Mouse (Mus musculus) v-Abl transformed pro-B cells (cell line): Measurements from ENCODE around the gene Gm28308.

Experiments
- in situ Hi-C, 2 experiments: fragments of 400-800 bp; cut with MboI; formaldehyde crosslinking; loops; one replicate each; pipeline ENCODE4 v1.15.1; 2025; ENCODE audit not compliant: unreplicated experiment in 2 of 2

Gene Gm28308

GRCm38 (mm10) chr6:52235267-52235666, 22.1 kb upstream of the Gm28308 start:
- in situ Hi-C loops = loop anchor here in 1 of 2 experiments (25.0 kb wide), 1 partner anchor 1573 kb away; the partner anchor contains the start of gene Npvf

GRCm38 (mm10) chr6:52234428-52235140, 21.4 kb upstream of the Gm28308 start:
- in situ Hi-C loops = loop anchor here in 1 of 2 experiments (25.0 kb wide), 1 partner anchor 1572 kb away; the partner anchor contains the start of gene Npvf

DNA sequence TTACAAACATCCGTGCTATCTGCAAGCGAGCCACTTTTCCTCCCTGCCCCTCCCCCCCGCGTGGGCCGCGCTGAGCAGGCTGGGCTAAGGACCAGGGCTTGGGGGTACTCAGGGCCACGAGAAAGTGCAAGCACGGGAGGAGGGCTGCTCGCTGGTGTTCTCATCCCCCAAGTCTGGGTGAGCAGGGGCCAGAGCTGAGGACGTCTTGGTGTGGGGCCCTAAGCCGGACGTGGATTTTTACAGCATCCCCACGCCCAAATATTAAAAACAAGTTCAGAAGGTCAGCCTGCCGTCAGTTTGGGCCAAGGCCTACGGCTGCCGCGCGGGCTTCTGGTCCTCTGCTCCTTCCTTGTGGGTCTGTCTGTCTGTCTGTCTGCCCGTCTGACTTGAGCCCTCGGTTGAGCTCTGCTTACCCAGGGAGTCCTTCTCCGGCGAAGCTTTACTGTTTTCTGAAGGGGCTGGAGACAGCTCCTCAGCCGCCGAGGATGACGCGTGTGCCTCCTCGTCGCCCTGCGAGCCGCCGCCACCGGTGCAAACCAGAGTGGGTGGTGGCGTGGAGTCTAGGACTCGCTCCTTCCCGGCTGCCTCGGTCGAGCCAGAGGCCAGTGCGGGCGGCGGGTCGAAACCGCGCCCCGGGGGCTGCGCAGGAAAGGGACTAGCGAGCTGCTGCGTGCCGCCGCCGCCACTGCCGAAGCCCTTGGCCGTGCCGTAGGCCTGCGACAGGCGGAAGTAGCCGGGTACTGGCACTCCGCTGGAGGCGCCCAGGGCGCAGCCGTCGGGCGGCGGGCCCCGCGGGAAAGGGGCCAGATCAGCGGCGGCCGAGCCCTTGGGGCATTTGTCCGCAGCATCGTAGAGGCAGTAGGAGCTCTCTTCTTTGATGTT, 20.6 kb upstream of the Gm28308 start:
- in situ Hi-C loops = loop anchor here in 1 of 2 experiments (25.0 kb wide), 1 partner anchor 1571 kb away; the partner anchor contains the start of gene Npvf

GRCm38 (mm10) chr6:52232984-52233545, 19.9 kb upstream of the Gm28308 start:
- in situ Hi-C loops = loop anchor here in 1 of 2 experiments (25.0 kb wide), 1 partner anchor 1571 kb away; the partner anchor contains the start of gene Npvf

DNA sequence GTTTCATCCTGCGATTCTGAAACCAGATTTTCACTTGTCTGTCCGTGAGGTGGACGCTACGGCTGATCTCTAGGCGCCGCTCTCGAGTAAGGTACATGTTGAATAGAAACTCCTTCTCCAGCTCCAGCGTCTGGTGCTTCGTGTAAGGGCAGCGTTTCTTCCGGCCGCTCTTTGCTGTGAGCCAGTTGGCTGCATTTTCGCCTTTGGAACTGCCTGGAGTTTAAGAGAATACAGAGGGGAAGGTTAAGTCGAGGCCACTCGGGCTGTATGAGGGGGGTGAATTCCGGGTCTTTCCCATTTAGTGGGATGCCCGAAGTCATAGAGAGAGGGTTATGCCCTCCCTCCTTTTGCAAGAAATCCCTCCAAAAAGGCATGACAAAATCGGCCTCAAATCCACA, 19.4 kb upstream of the Gm28308 start:
- in situ Hi-C loops = loop anchor here in 1 of 2 experiments (25.0 kb wide), 1 partner anchor 1570 kb away; the partner anchor contains the start of gene Npvf

GRCm38 (mm10) chr6:52231885-52232567, 18.9 kb upstream of the Gm28308 start:
- in situ Hi-C loops = loop anchor here in 1 of 2 experiments (25.0 kb wide), 1 partner anchor 1570 kb away; the partner anchor contains the start of gene Npvf

- in situ Hi-C loops = loop anchor here in 1 of 2 experiments (25.0 kb wide), 1 partner anchor 1568 kb away; the partner anchor contains the start of gene Npvf
These were observed 17.5 kb upstream of the Gm28308 start, which contains the start of gene Hoxa9 for GRCm38 (mm10) chr6:52230516-52231165. Gene Hoxa9 (minus strand): TSS chr6:52231089.

DNA sequence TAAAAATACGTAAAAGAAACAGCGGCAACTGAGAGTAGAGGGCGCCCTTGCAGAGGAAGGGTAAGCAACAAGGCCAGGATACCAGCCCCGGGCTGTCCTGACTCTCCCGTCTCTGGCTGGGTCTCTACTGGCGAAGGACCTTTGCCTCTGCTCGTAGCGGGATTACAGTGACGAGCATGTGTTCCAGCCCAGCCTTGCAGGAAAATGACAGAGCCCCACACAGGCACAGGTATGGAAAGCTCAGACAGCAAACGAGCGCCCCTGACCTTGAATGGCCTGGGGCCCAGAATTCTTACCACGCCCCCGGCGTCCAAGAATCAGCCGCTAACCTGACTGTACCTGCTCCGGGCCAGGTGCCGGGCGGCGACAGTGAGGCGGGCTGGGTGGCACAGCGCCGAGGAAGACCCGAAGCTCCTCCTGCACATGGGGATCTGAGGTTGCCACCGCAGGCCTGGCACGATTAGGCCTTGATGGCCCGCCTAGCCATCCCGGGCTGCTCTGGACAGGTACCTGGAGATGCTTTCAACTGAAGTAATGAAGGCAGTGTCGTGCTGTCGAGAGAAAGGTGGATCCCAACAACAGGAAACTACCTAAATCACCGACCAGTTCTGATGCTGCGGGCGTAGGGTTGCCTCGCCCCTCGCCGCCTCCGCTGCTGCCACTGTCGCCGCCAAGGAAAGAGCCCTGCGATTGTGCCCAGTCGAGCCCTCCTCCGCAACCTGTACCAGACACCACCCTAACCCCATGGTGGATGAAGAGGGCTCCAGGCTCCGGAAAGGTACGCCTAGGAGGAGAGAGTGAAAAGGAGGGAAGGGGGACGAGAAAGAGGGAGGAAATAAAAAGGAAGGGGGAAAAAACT, 16.6 kb upstream of the Gm28308 start:
- in situ Hi-C loops = loop anchor here (10.0 to 25.0 kb wide), 4 partner anchors 365 to 1567 kb away; partner anchors contain the start of gene Npvf (in 1 of the 2)

GRCm38 (mm10) chr6:52228475-52229465, 15.6 kb upstream of the Gm28308 start:
- in situ Hi-C loops = loop anchor here (10.0 to 25.0 kb wide), 4 partner anchors 364 to 1566 kb away; partner anchors contain the start of gene Npvf (in 1 of the 2)

- in situ Hi-C loops = loop anchor here (10.0 to 25.0 kb wide), 4 partner anchors 363 to 1565 kb away; partner anchors contain the start of gene Npvf (in 1 of the 2)
These were observed 14.5 kb upstream of the Gm28308 start for GRCm38 (mm10) chr6:52227470-52228222.

DNA sequence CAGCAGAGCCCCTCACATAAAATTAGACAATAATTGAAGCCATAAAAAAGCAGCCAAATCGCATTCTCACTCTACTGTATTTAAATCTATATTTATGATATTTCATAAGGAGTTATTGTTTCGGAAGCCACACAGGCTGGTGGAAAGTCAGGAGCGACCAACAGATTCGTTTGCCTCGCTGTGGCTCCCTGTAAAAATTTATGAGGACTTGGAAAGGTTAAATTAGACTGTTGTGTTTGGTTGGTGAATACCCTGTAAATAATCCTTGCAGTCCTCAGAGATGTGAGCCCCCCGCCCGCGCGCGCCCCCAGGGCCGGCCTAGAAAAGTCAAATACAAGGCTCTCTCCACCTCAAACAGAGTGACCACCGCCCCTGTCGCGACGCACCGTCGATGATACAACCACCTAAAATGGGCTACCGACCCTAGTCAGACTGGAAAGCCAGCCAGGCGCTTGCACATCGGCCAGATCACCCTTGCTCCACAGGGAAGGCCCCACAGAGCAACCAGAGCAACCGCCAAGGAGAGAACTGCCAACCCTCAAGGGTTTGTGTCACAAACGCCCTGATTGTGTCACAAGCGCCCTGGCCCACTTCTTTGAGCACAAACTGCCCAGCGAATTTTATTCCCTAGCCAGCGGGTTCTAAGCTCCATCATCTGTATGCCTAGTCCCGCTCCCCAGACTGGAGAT, 13.6 kb upstream of the Gm28308 start:
- in situ Hi-C loops = loop anchor here (10.0 to 25.0 kb wide), 4 partner anchors 362 to 1564 kb away; partner anchors contain the start of gene Npvf (in 1 of the 2)

GRCm38 (mm10) chr6:52225612-52226568, 12.8 kb upstream of the Gm28308 start:
- in situ Hi-C loops = loop anchor here (10.0 to 25.0 kb wide), 4 partner anchors 361 to 1564 kb away; partner anchors contain the start of gene Npvf (in 1 of the 2)

- in situ Hi-C loops = loop anchor here (5.0 to 25.0 kb wide), 10 partner anchors 360 to 1563 kb away; partner anchors contain the start of gene Npvf (in 1 of the 2)
These were observed 11.9 kb upstream of the Gm28308 start for GRCm38 (mm10) chr6:52224895-52225611.
